Mouse (Mus musculus): ENCODE data around the gene Rnf26. TPM values are rescaled to one million over a fixed set of nuclear protein-coding genes. Genes with fewer than 3 reads are reported as not detected.
A peak's percentile ranks its signal among the peaks of the same experiment; 100 is the strongest.

Rnf26 gene
- polyA plus RNA-seq, 1 experiment, result 29.5 TPM

GRCm38 (mm10) chr9:44126746-44127145 is 13.4 kb upstream of the Rnf26 start:
- no peaks in the 10 kb centered on the region for H3K27me3 ChIP-seq (ENCODE audit: control insufficient read depth, insufficient read depth, insufficient read length)
- H3ac ChIP-seq (ENCODE audit: control insufficient read depth, insufficient read length), result no peak overlapping the region
- H3K79me2 ChIP-seq (ENCODE audit: control insufficient read depth, insufficient read depth), result no peaks in the 10 kb centered on the region
- H3K36me3 ChIP-seq (ENCODE audit: control insufficient read depth, insufficient read depth), result no peaks in the 10 kb centered on the region
- H3K4me3 ChIP-seq, result no peak overlapping the region
- peak overlapping the region; percentile 78 for H3K4me2 ChIP-seq (ENCODE audit: low read depth)
- TF ChIP-seq MAX (IDR thresholded peaks at IDR 0.05; ENCODE audit: low read depth) (no peak), MYOD1 (IDR thresholded peaks at IDR 0.05; ENCODE audit: control insufficient read depth in 1 of 3, insufficient read length in 2 of 3, low read depth in 2 of 3) (no peak), SRF (IDR thresholded peaks at IDR 0.05; ENCODE audit: control insufficient read depth, insufficient read length, low read depth) (no peak), CEBPB (IDR thresholded peaks at IDR 0.05; ENCODE audit: insufficient read depth, poor library complexity, severe bottlenecking) (no peak), MYOG (IDR thresholded peaks at IDR 0.05; ENCODE audit: control insufficient read depth in 1 of 3, insufficient read depth in 1 of 3, insufficient read length in 2 of 3, low read depth in 2 of 3) (no peak), POLR2AphosphoS2 (IDR thresholded peaks at IDR 0.05; ENCODE audit: insufficient read length, low read depth) (no peak), USF1 (IDR thresholded peaks at IDR 0.05; ENCODE audit: low read depth) (no peak), TCF3 (IDR thresholded peaks at IDR 0.05; ENCODE audit: insufficient read length, low read depth) (no peak), REST (IDR thresholded peaks at IDR 0.05; ENCODE audit: insufficient read depth, insufficient read length) (no peak), POLR2A (IDR thresholded peaks at IDR 0.05; ENCODE audit: insufficient read length, low read depth) (no peak), E2F4 (IDR thresholded peaks at IDR 0.05; ENCODE audit: insufficient read depth) (no peak), TCF12 (IDR thresholded peaks at IDR 0.05; ENCODE audit: insufficient read depth, poor library complexity, severe bottlenecking) (no peak)

DNA sequence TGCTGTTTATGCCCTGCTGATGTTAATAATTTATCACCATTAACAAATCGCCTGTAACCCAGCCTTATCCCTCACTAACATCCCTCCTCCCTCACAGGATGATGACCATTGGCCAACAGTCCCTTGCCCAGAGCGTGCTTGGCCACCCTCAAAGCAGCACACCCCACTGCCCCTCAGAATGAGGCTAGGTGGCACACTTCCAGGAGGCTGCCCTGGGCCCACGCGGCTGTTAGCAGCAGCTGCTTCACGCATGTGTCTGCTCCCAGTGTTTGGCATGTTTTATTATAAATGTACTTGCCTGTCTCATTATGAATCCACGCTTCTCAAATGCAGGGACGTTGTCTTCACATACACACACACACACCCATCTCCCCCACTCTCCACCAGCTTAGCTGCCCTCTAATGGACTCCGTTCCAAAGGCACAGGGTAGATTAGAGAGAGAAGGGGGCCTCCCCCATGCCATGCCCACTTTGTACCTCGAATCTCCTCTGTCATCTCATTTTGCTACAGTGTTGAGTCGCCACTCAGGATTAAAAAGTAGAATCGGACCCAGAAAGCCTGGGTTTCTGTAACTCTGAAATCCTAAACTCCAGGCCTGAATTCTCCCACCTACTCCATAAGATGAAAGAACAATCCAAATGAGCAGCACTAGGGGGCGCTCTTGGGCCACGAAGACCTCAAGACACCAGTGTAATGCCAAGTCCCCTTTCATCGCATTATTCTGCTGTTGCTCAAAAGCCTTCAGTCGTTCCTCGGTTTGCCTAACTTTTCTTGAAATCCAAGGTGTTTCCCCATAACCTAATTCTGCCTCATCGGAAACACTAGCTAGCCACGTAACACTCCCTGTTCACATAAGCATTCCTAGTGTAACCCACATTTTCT is 12.5 kb upstream of the Rnf26 start:
- no peak overlapping the region for H3K4me3 ChIP-seq
- peak overlapping the region; percentile 78 for H3K4me2 ChIP-seq (ENCODE audit: low read depth)
- no peaks in the 10 kb centered on the region for H3K36me3 ChIP-seq (ENCODE audit: control insufficient read depth, insufficient read depth)

GRCm38 (mm10) chr9:44125026-44125425 is 11.7 kb upstream of the Rnf26 start:
- Histone ChIP-seq H3K4me3 (no peak overlapping the region), H3K36me3 (ENCODE audit: control insufficient read depth, insufficient read depth) (no peaks in the 10 kb centered on the region), H3K4me2 (ENCODE audit: low read depth) (no peak overlapping the region), H3K79me2 (ENCODE audit: control insufficient read depth, insufficient read depth) (no peaks in the 10 kb centered on the region), H3ac (ENCODE audit: control insufficient read depth, insufficient read length) (no peak overlapping the region), H3K27me3 (ENCODE audit: control insufficient read depth, insufficient read depth, insufficient read length) (no peaks in the 10 kb centered on the region)
- no peak for TF ChIP-seq MAX (IDR thresholded peaks at IDR 0.05; ENCODE audit: low read depth)
- no peak for TF ChIP-seq CEBPB (IDR thresholded peaks at IDR 0.05; ENCODE audit: insufficient read depth, poor library complexity, severe bottlenecking)
- no peak for TF ChIP-seq POLR2A (IDR thresholded peaks at IDR 0.05; ENCODE audit: insufficient read length, low read depth)
- TF ChIP-seq SRF (IDR thresholded peaks at IDR 0.05; ENCODE audit: control insufficient read depth, insufficient read length, low read depth), result no peak
- TF ChIP-seq REST (IDR thresholded peaks at IDR 0.05; ENCODE audit: insufficient read depth, insufficient read length), result no peak
- TF ChIP-seq POLR2AphosphoS2 (IDR thresholded peaks at IDR 0.05; ENCODE audit: insufficient read length, low read depth), result no peak
- no peak for TF ChIP-seq MYOG (IDR thresholded peaks at IDR 0.05; ENCODE audit: control insufficient read depth in 1 of 3, insufficient read depth in 1 of 3, insufficient read length in 2 of 3, low read depth in 2 of 3)
- no peak for TF ChIP-seq E2F4 (IDR thresholded peaks at IDR 0.05; ENCODE audit: insufficient read depth)
- TF ChIP-seq TCF12 (IDR thresholded peaks at IDR 0.05; ENCODE audit: insufficient read depth, poor library complexity, severe bottlenecking), result no peak
- TF ChIP-seq USF1 (IDR thresholded peaks at IDR 0.05; ENCODE audit: low read depth), result no peak
- TF ChIP-seq TCF3 (IDR thresholded peaks at IDR 0.05; ENCODE audit: insufficient read length, low read depth), result no peak
- TF ChIP-seq MYOD1 (IDR thresholded peaks at IDR 0.05; ENCODE audit: control insufficient read depth in 1 of 3, insufficient read length in 2 of 3, low read depth in 2 of 3), result no peak

More for the DNA sequence above, 12.5 kb upstream of the Rnf26 start:
- H3K27me3 ChIP-seq (ENCODE audit: control insufficient read depth, insufficient read depth, insufficient read length), result no peaks in the 10 kb centered on the region
- no peak overlapping the region for H3ac ChIP-seq (ENCODE audit: control insufficient read depth, insufficient read length)
- TF ChIP-seq CEBPB (IDR thresholded peaks at IDR 0.05; ENCODE audit: insufficient read depth, poor library complexity, severe bottlenecking) (no peak), POLR2AphosphoS2 (IDR thresholded peaks at IDR 0.05; ENCODE audit: insufficient read length, low read depth) (no peak), TCF3 (IDR thresholded peaks at IDR 0.05; ENCODE audit: insufficient read length, low read depth) (no peak), SRF (IDR thresholded peaks at IDR 0.05; ENCODE audit: control insufficient read depth, insufficient read length, low read depth) (no peak), REST (IDR thresholded peaks at IDR 0.05; ENCODE audit: insufficient read depth, insufficient read length) (no peak), POLR2A (IDR thresholded peaks at IDR 0.05; ENCODE audit: insufficient read length, low read depth) (no peak), TCF12 (IDR thresholded peaks at IDR 0.05; ENCODE audit: insufficient read depth, poor library complexity, severe bottlenecking) (no peak), MYOG (IDR thresholded peaks at IDR 0.05; ENCODE audit: control insufficient read depth in 1 of 3, insufficient read depth in 1 of 3, insufficient read length in 2 of 3, low read depth in 2 of 3) (peak in 2 of 3 experiments; percentile 39 to 63), MAX (IDR thresholded peaks at IDR 0.05; ENCODE audit: low read depth) (no peak), USF1 (IDR thresholded peaks at IDR 0.05; ENCODE audit: low read depth) (no peak), MYOD1 (IDR thresholded peaks at IDR 0.05; ENCODE audit: control insufficient read depth in 1 of 3, insufficient read length in 2 of 3, low read depth in 2 of 3) (peak in 2 of 3 experiments; percentile 12 to 42)
- no peaks in the 10 kb centered on the region for H3K79me2 ChIP-seq (ENCODE audit: control insufficient read depth, insufficient read depth)

DNA sequence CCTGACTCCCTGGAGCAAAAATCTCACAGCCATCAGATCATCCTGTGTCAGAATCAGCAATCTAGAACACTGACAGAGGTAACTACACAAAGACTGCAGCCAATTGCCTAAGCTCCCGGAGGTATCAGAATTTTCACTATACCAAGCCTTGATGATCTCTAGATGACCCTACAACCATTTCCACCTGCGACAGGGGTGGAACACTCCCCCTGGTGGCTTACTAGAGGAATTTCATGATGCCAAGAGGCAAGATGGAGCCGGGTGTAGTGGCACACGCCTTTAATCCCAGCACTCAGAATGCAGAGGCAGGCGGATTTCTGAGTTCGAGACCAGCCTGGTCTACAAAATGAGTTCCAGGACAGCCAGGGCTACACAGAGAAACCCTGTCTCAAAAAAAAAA is 11.0 kb upstream of the Rnf26 start:
- TF ChIP-seq MAX (IDR thresholded peaks at IDR 0.05; ENCODE audit: low read depth) (no peak), MYOD1 (IDR thresholded peaks at IDR 0.05; ENCODE audit: control insufficient read depth in 1 of 3, insufficient read length in 2 of 3, low read depth in 2 of 3) (no peak), USF1 (IDR thresholded peaks at IDR 0.05; ENCODE audit: low read depth) (no peak), POLR2AphosphoS2 (IDR thresholded peaks at IDR 0.05; ENCODE audit: insufficient read length, low read depth) (no peak), TCF12 (IDR thresholded peaks at IDR 0.05; ENCODE audit: insufficient read depth, poor library complexity, severe bottlenecking) (no peak), REST (IDR thresholded peaks at IDR 0.05; ENCODE audit: insufficient read depth, insufficient read length) (no peak), CEBPB (IDR thresholded peaks at IDR 0.05; ENCODE audit: insufficient read depth, poor library complexity, severe bottlenecking) (no peak), TCF3 (IDR thresholded peaks at IDR 0.05; ENCODE audit: insufficient read length, low read depth) (no peak), POLR2A (IDR thresholded peaks at IDR 0.05; ENCODE audit: insufficient read length, low read depth) (no peak), E2F4 (IDR thresholded peaks at IDR 0.05; ENCODE audit: insufficient read depth) (no peak), SRF (IDR thresholded peaks at IDR 0.05; ENCODE audit: control insufficient read depth, insufficient read length, low read depth) (no peak)
- Histone ChIP-seq H3ac (ENCODE audit: control insufficient read depth, insufficient read length) (no peak overlapping the region), H3K4me3 (no peak overlapping the region), H3K79me2 (ENCODE audit: control insufficient read depth, insufficient read depth) (no peaks in the 10 kb centered on the region), H3K4me2 (ENCODE audit: low read depth) (no peak overlapping the region), H3K36me3 (ENCODE audit: control insufficient read depth, insufficient read depth) (no peaks in the 10 kb centered on the region), H3K27me3 (ENCODE audit: control insufficient read depth, insufficient read depth, insufficient read length) (no peaks in the 10 kb centered on the region)
